Comparison of ENCODE assay signal across 8 mouse cellular contexts in the genomic region with DNA sequence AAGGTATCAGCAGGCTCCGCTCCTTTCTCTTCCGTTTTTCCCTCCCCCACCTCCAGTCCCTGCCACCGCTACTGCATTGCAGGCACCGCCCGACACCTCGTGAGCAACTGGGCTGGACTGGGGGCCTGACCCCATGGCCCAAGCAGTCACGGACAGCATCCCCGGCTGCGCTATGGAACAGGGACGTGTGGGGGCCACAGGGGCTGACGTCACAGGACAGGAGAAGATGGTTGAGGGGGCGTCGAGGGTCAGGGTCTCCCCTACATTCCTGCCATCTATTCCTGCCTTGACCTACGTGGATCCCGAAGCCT. TPM values are rescaled to one million over a fixed set of nuclear protein-coding genes. Genes with fewer than 3 reads are reported as not detected.
DNase-seq lines count a peak whose midpoint lies in the region; ATAC-seq lines count a peak whose summit lies in the region.

No protein-coding gene starts in this region.

- peaks cover 27% of the 10 kb centered on the region for H3K4me1 ChIP-seq in kidney, embryonic 15.5 days
- peaks cover 6% of the 10 kb centered on the region; the same call in 1 of the 2 replicates for H3K4me1 ChIP-seq in brown adipose tissue, adult 24 weeks (ENCODE audit: control insufficient read depth, insufficient read depth, insufficient read length, low read length)
- peaks cover 7% of the 10 kb centered on the region for H3K4me1 ChIP-seq in hindbrain, embryonic 11.5 days (replicated peaks; ENCODE audit: control insufficient read depth, insufficient read depth, low read length)
- H3K4me1 ChIP-seq in midbrain, embryonic 12.5 days: peaks cover 27% of the 10 kb centered on the region

- no peak for ATAC-seq in kidney, embryonic 15.5 days (replicated peaks; ENCODE audit: low FRiP score)
- ATAC-seq in hindbrain, embryonic 11.5 days (ENCODE audit: low FRiP score): no peak
- no peak for ATAC-seq in midbrain, embryonic 12.5 days (ENCODE audit: low FRiP score, low read depth)

- intact Hi-C loops in left cerebral cortex, postnatal 14 days (cut with DNase I): no loop called here

- H3K27ac ChIP-seq in kidney, embryonic 15.5 days: no peak overlapping the region
- H3K27ac ChIP-seq in brown adipose tissue, adult 24 weeks (replicated peaks; ENCODE audit: low read depth, low read length): no peak overlapping the region
- no peak overlapping the region for H3K27ac ChIP-seq in hindbrain, embryonic 11.5 days (ENCODE audit: low read depth, low read length)
- H3K27ac ChIP-seq in midbrain, embryonic 12.5 days (replicated peaks): no peak overlapping the region

- peaks cover 68% of the 10 kb centered on the region for H3K27me3 ChIP-seq in kidney, embryonic 15.5 days
- H3K27me3 ChIP-seq in hindbrain, embryonic 11.5 days (ENCODE audit: control insufficient read depth, insufficient read depth, low read length): peaks cover 53% of the 10 kb centered on the region
- H3K27me3 ChIP-seq in midbrain, embryonic 12.5 days: peaks cover 70% of the 10 kb centered on the region

- H3K4me2 ChIP-seq in kidney, embryonic 15.5 days: peak overlapping the region; percentile 91
- H3K4me2 ChIP-seq in hindbrain, embryonic 11.5 days (replicated peaks; ENCODE audit: low read depth, low read length): peak overlapping the region; percentile 83; the same call in 1 of the 2 replicates
- peak overlapping the region; percentile 72 for H3K4me2 ChIP-seq in midbrain, embryonic 12.5 days (replicated peaks)

- peak overlapping the region; percentile 55 for H3K4me3 ChIP-seq in kidney, embryonic 15.5 days (replicated peaks)
- H3K4me3 ChIP-seq in brown adipose tissue, adult 24 weeks (ENCODE audit: insufficient read depth, low read depth, low read length): peak overlapping the region; percentile 56
- peak overlapping the region; percentile 40 for H3K4me3 ChIP-seq in hindbrain, embryonic 11.5 days (ENCODE audit: low read depth, low read length)
- H3K4me3 ChIP-seq in midbrain, embryonic 12.5 days: peak overlapping the region; percentile 47

- H3K9me3 ChIP-seq in kidney, embryonic 15.5 days (replicated peaks): no peaks in the 10 kb centered on the region
- H3K9me3 ChIP-seq in hindbrain, embryonic 11.5 days (ENCODE audit: control insufficient read depth, low read length): no peaks in the 10 kb centered on the region
- H3K9me3 ChIP-seq in midbrain, embryonic 12.5 days: no peaks in the 10 kb centered on the region

- DNase-seq in kidney, postnatal 4 days: no peak
- DNase-seq in hindbrain, embryonic 11.5 days (ENCODE audit: low spot score): no peak
- no peak for DNase-seq in ovary, postnatal 14 days (ENCODE audit: low spot score)
- no peak for DNase-seq in thymus, postnatal 0 days (ENCODE audit: low spot score)
- DNase-seq in left cerebral cortex, postnatal 14 days (ENCODE audit: low spot score in 2 of 2): no peak

- peak overlapping the region; percentile 39; the same call in 1 of the 2 replicates for H3K9ac ChIP-seq in kidney, embryonic 15.5 days
- H3K9ac ChIP-seq in hindbrain, embryonic 11.5 days (ENCODE audit: low read depth, low read length): no peak overlapping the region; the same call in 1 of the 2 replicates
- peak overlapping the region; percentile 56; the same call in 1 of the 2 replicates for H3K9ac ChIP-seq in midbrain, embryonic 12.5 days (replicated peaks)

- H3K36me3 ChIP-seq in kidney, embryonic 15.5 days: peaks cover 2% of the 10 kb centered on the region; the same call in 1 of the 2 replicates
- no peaks in the 10 kb centered on the region for H3K36me3 ChIP-seq in hindbrain, embryonic 11.5 days (ENCODE audit: control insufficient read depth, insufficient read depth, low read length)
- no peaks in the 10 kb centered on the region for H3K36me3 ChIP-seq in midbrain, embryonic 12.5 days

- 4% methylated on average over 15 of the region's 15 CpGs for WGBS in kidney, embryonic 15.5 days
- 2% methylated on average over 15 of the region's 15 CpGs for WGBS in hindbrain, embryonic 11.5 days
- WGBS in midbrain, embryonic 12.5 days: 7% methylated on average over 15 of the region's 15 CpGs

RNA-seq across cellular contexts. Expression of a gene that starts 0.5 kb away (rescaled TPM):
- 1.3 and 1.8 TPM in 2 replicates for polyA plus RNA-seq in kidney, embryonic 15.5 days (2015; fragmentation: Nextera tagmentation; extraction: Ambion mirVana)
- polyA plus RNA-seq in brown adipose tissue, adult 24 weeks (2012; ENCODE audit: insufficient read depth, insufficient read length, missing spikeins): not detected in 2 replicates
- polyA plus RNA-seq in hindbrain, embryonic 11.5 days (2014; fragmentation: Nextera tagmentation; extraction: Ambion mirVana): 1.6 and 1.8 TPM in 2 replicates
- 0.94 and 2.0 TPM in 2 replicates for polyA plus RNA-seq in midbrain, embryonic 12.5 days (2016; fragmentation: Nextera tagmentation; extraction: Ambion mirVana)
- polyA plus RNA-seq in thymus, postnatal 0 days (2015; fragmentation: Nextera tagmentation; extraction: Ambion mirVana): 0.32 and 0.33 TPM in 2 replicates
- total RNA-seq in left cerebral cortex, postnatal 14 days (2021): 100 to 1,000 TPM; 164 to 171 TPM

RNA-seq across cellular contexts. Expression of a gene that starts 3.5 kb away (rescaled TPM):
- polyA plus RNA-seq in kidney, embryonic 15.5 days (2015; fragmentation: Nextera tagmentation; extraction: Ambion mirVana): 99.8 and 101 TPM in 2 replicates
- polyA plus RNA-seq in brown adipose tissue, adult 24 weeks (2012; ENCODE audit: insufficient read depth, insufficient read length, missing spikeins): 82.3 and 91.5 TPM in 2 replicates
- 75.6 and 81.3 TPM in 2 replicates for polyA plus RNA-seq in hindbrain, embryonic 11.5 days (2014; fragmentation: Nextera tagmentation; extraction: Ambion mirVana)
- polyA plus RNA-seq in midbrain, embryonic 12.5 days (2016; fragmentation: Nextera tagmentation; extraction: Ambion mirVana): 60.9 and 61.6 TPM in 2 replicates
- polyA plus RNA-seq in thymus, postnatal 0 days (2015; fragmentation: Nextera tagmentation; extraction: Ambion mirVana): 65.9 and 75.7 TPM in 2 replicates
- 10 to 100 TPM; 24.2 to 27.5 TPM for total RNA-seq in left cerebral cortex, postnatal 14 days (2021)

RNA-seq across cellular contexts. Expression of a gene that starts 13.5 kb away (rescaled TPM):
- 13.3 and 15.1 TPM in 2 replicates for polyA plus RNA-seq in kidney, embryonic 15.5 days (2015; fragmentation: Nextera tagmentation; extraction: Ambion mirVana)
- polyA plus RNA-seq in brown adipose tissue, adult 24 weeks (2012; ENCODE audit: insufficient read depth, insufficient read length, missing spikeins): not detected in 2 replicates
- 126 and 128 TPM in 2 replicates for polyA plus RNA-seq in hindbrain, embryonic 11.5 days (2014; fragmentation: Nextera tagmentation; extraction: Ambion mirVana)
- 196 and 239 TPM in 2 replicates for polyA plus RNA-seq in midbrain, embryonic 12.5 days (2016; fragmentation: Nextera tagmentation; extraction: Ambion mirVana)
- polyA plus RNA-seq in thymus, postnatal 0 days (2015; fragmentation: Nextera tagmentation; extraction: Ambion mirVana): 0.91 and 1.2 TPM in 2 replicates
- 100 to 1,000 TPM; 325 to 352 TPM for total RNA-seq in left cerebral cortex, postnatal 14 days (2021)

RNA-seq across cellular contexts. Expression of a gene that starts 16.9 kb away (rescaled TPM):
- 50.3 and 74.1 TPM in 2 replicates for polyA plus RNA-seq in kidney, embryonic 15.5 days (2015; fragmentation: Nextera tagmentation; extraction: Ambion mirVana)
- polyA plus RNA-seq in brown adipose tissue, adult 24 weeks (2012; ENCODE audit: insufficient read depth, insufficient read length, missing spikeins): 10.7 and 24.4 TPM in 2 replicates
- 26.8 and 27.9 TPM in 2 replicates for polyA plus RNA-seq in hindbrain, embryonic 11.5 days (2014; fragmentation: Nextera tagmentation; extraction: Ambion mirVana)
- 24.7 and 31.5 TPM in 2 replicates for polyA plus RNA-seq in midbrain, embryonic 12.5 days (2016; fragmentation: Nextera tagmentation; extraction: Ambion mirVana)
- 4.1 and 7.1 TPM in 2 replicates for polyA plus RNA-seq in thymus, postnatal 0 days (2015; fragmentation: Nextera tagmentation; extraction: Ambion mirVana)
- total RNA-seq in left cerebral cortex, postnatal 14 days (2021): 1 to 10 TPM; 9.0 to 9.4 TPM

RNA-seq across cellular contexts. Expression of a gene that starts 22.1 kb away (rescaled TPM):
- 268 and 290 TPM in 2 replicates for polyA plus RNA-seq in kidney, embryonic 15.5 days (2015; fragmentation: Nextera tagmentation; extraction: Ambion mirVana)
- polyA plus RNA-seq in brown adipose tissue, adult 24 weeks (2012; ENCODE audit: insufficient read depth, insufficient read length, missing spikeins): 144 and 184 TPM in 2 replicates
- polyA plus RNA-seq in hindbrain, embryonic 11.5 days (2014; fragmentation: Nextera tagmentation; extraction: Ambion mirVana): 217 and 230 TPM in 2 replicates
- 232 and 247 TPM in 2 replicates for polyA plus RNA-seq in midbrain, embryonic 12.5 days (2016; fragmentation: Nextera tagmentation; extraction: Ambion mirVana)
- 246 and 252 TPM in 2 replicates for polyA plus RNA-seq in thymus, postnatal 0 days (2015; fragmentation: Nextera tagmentation; extraction: Ambion mirVana)
- 100 to 1,000 TPM; 176 to 184 TPM for total RNA-seq in left cerebral cortex, postnatal 14 days (2021)
